Mouse (Mus musculus): ENCODE measurements around the gene Inhbc.

DNA sequence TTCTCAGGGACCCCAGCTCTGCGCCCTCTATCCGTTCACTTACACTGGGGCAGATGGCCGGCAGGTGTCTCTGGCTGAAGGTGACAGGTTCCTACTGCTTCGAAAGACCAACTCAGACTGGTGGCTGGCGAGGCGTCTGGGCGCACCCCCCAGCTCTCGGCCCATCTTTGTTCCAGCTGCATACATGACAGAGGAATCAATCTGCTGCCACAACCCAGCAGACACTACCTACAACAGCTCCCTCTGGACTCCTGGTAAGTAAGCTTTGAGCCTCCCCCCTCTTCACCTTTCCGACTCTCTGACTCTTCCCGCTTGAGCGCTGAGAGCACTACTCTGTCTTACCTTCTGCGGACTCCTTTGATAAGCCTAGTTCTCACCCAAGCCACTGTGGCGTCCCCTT lies 48.1 kb downstream of the Inhbc start:
- TF ChIP-seq CTCF (IDR thresholded peaks at IDR 0.05; ENCODE audit: control insufficient read depth, insufficient read depth, insufficient read length) (no peak), USF1 (IDR thresholded peaks at IDR 0.05; ENCODE audit: low read depth) (no peak), MYOG (IDR thresholded peaks at IDR 0.05; ENCODE audit: control insufficient read depth, extremely low read depth, insufficient read length) (no peak)
